Mouse (Mus musculus) midbrain, embryonic 12.5 days (tissue): ENCODE results near the gene Tmem266. TPM values are rescaled to one million over a fixed set of nuclear protein-coding genes. Genes with fewer than 3 reads are reported as not detected.
A peak's percentile ranks its signal among the peaks of the same experiment; 100 is the strongest.

Experiments
- ATAC-seq: fragments of 200-750 bp; cut with Nextera tagmentation; 2 replicates; pipeline ENCODE4 v1.8.0; 2017; ENCODE audit warnings: low read depth, moderate TSS enrichment, moderate library complexity; ENCODE audit not compliant: low FRiP score
- H3K27ac ChIP-seq: fragments of 300-500 bp; sonication (generic); replicated peaks from 2 replicates; pipeline ENCODE4 v1.5.1; 2016; ENCODE audit warnings: mild to moderate bottlenecking
- H3K27me3 ChIP-seq: fragments of 300-500 bp; sonication (generic); 2 replicates; pipeline ENCODE4 v1.6.1; 2016; ENCODE audit warnings: mild to moderate bottlenecking
- H3K36me3 ChIP-seq: fragments of 300-500 bp; sonication (generic); 2 replicates; pipeline ENCODE4 v1.6.1; 2016
- H3K4me1 ChIP-seq: fragments of 300-500 bp; sonication (generic); 2 replicates; pipeline ENCODE4 v1.6.1; 2016
- H3K4me2 ChIP-seq: fragments of 300-500 bp; sonication (generic); replicated peaks from 2 replicates; pipeline ENCODE4 v1.6.1; 2016; ENCODE audit warnings: mild to moderate bottlenecking, moderate library complexity
- H3K4me3 ChIP-seq: fragments of 300-500 bp; sonication (generic); 2 replicates; pipeline ENCODE4 v1.5.1; 2016; ENCODE audit warnings: mild to moderate bottlenecking
- H3K9ac ChIP-seq: fragments of 300-500 bp; sonication (generic); replicated peaks from 2 replicates; pipeline ENCODE4 v1.6.1; 2016; ENCODE audit warnings: mild to moderate bottlenecking, moderate library complexity
- H3K9me3 ChIP-seq: fragments of 300-500 bp; sonication (generic); 2 replicates; pipeline ENCODE4 v1.6.1; 2016; ENCODE audit warnings: mild to moderate bottlenecking
- WGBS: fragments of 180-500 bp; shearing (Covaris S2); methylation state at CpG from one replicate; pipeline ENCODE4 v1.1.7; 2016; 5-methylcytosine and 5-hydroxymethylcytosine counted together
- polyA plus RNA-seq: library from polyadenylated mRNA; unstranded; fragments of >200 nt; fragmentation: Nextera tagmentation; extraction: Ambion mirVana; gene quantifications from 2 replicates; pipeline ENCODE4 v1.2.1, GENCODE M21; 2016

Gene Tmem266
- polyA plus RNA-seq, 1 experiment from 2014 or later, result 1.1 TPM

GRCm38 (mm10) chr9:55410430-55410829 is 83.7 kb downstream of the Tmem266 start:
- Histone ChIP-seq H3K9ac (no peak overlapping the region), H3K9me3 (no peaks in the 10 kb centered on the region), H3K27me3 (no peaks in the 10 kb centered on the region), H3K4me3 (no peak overlapping the region), H3K36me3 (no peaks in the 10 kb centered on the region), H3K4me2 (no peak overlapping the region), H3K4me1 (peaks cover 8% of the 10 kb centered on the region), H3K27ac (no peak overlapping the region)
- whole genome bisulfite sequencing, result 72% methylated on average over 6 of the region's 6 CpGs
- ATAC-seq, result no peak

GRCm38 (mm10) chr9:55411154-55411553 is 84.4 kb downstream of the Tmem266 start:
- 36% methylated on average over 6 of the region's 6 CpGs for WGBS
- no peak for ATAC-seq
- H3K9me3 ChIP-seq, result no peaks in the 10 kb centered on the region
- H3K4me2 ChIP-seq, result no peak overlapping the region
- no peaks in the 10 kb centered on the region for H3K27me3 ChIP-seq
- no peaks in the 10 kb centered on the region for H3K36me3 ChIP-seq
- H3K27ac ChIP-seq, result no peak overlapping the region
- H3K9ac ChIP-seq, result no peak overlapping the region
- peaks cover 8% of the 10 kb centered on the region for H3K4me1 ChIP-seq
- H3K4me3 ChIP-seq, result no peak overlapping the region

GRCm38 (mm10) chr9:55421786-55422185 is 95.1 kb downstream of the Tmem266 start:
- Histone ChIP-seq H3K36me3 (no peaks in the 10 kb centered on the region), H3K4me3 (no peak overlapping the region), H3K4me1 (0 out of 2 replicates have a peak, but pooled peaks cover 4% of the 10 kb centered on the region), H3K27me3 (no peaks in the 10 kb centered on the region), H3K27ac (no peak overlapping the region), H3K4me2 (no peak overlapping the region), H3K9ac (no peak overlapping the region), H3K9me3 (peaks cover 9% of the 10 kb centered on the region; the same call in 1 of the 2 replicates)
- 91% methylated on average over 3 of the region's 3 CpGs for WGBS
- ATAC-seq, result no peak

GRCm38 (mm10) chr9:55423451-55424424 is 97.0 kb downstream of the Tmem266 start:
- H3K9ac ChIP-seq, result no peak overlapping the region
- 71% methylated on average over 14 of the region's 14 CpGs for WGBS
- no peaks in the 10 kb centered on the region for H3K27me3 ChIP-seq
- no peak for ATAC-seq
- H3K4me3 ChIP-seq, result no peak overlapping the region
- H3K4me2 ChIP-seq, result no peak overlapping the region
- H3K36me3 ChIP-seq, result no peaks in the 10 kb centered on the region
- H3K9me3 ChIP-seq, result peaks cover 9% of the 10 kb centered on the region; the same call in 1 of the 2 replicates
- 0 out of 2 replicates have a peak, but pooled peaks cover 4% of the 10 kb centered on the region for H3K4me1 ChIP-seq
- no peak overlapping the region for H3K27ac ChIP-seq

- peaks cover 9% of the 10 kb centered on the region; the same call in 1 of the 2 replicates for H3K9me3 ChIP-seq
- no peak for ATAC-seq
- no peak overlapping the region for H3K4me3 ChIP-seq
- H3K9ac ChIP-seq, result no peak overlapping the region
- WGBS, result 57% methylated on average over 7 of the region's 7 CpGs
- peaks cover 7% of the 10 kb centered on the region; the same call in 1 of the 2 replicates for H3K27me3 ChIP-seq
- no peaks in the 10 kb centered on the region for H3K36me3 ChIP-seq
- 0 out of 2 replicates have a peak, but pooled peaks cover 6% of the 10 kb centered on the region for H3K4me1 ChIP-seq
- no peak overlapping the region for H3K4me2 ChIP-seq
- no peak overlapping the region for H3K27ac ChIP-seq
Measured at GRCm38 (mm10) chr9:55425271-55425810, 98.6 kb downstream of the Tmem266 start.

GRCm38 (mm10) chr9:55429242-55429975 is 102.7 kb downstream of the Tmem266 start:
- ATAC-seq, result peak; percentile 68
- peaks cover 8% of the 10 kb centered on the region; the same call in 1 of the 2 replicates for H3K27me3 ChIP-seq
- no peaks in the 10 kb centered on the region for H3K36me3 ChIP-seq
- no peak overlapping the region for H3K9ac ChIP-seq
- no peak overlapping the region for H3K4me3 ChIP-seq
- 0 out of 2 replicates have a peak, but pooled peaks cover 3% of the 10 kb centered on the region for H3K4me1 ChIP-seq
- H3K27ac ChIP-seq, result no peak overlapping the region
- WGBS, result 34% methylated on average over 12 of the region's 12 CpGs
- no peaks in the 10 kb centered on the region for H3K9me3 ChIP-seq
- no peak overlapping the region for H3K4me2 ChIP-seq

GRCm38 (mm10) chr9:55430133-55430532 is 103.4 kb downstream of the Tmem266 start:
- no peak overlapping the region for H3K9ac ChIP-seq
- 29% methylated on average over 20 of the region's 20 CpGs for WGBS
- 0 out of 2 replicates have a peak, but pooled peaks cover 3% of the 10 kb centered on the region for H3K4me1 ChIP-seq
- ATAC-seq, result no peak
- H3K27me3 ChIP-seq, result peaks cover 8% of the 10 kb centered on the region; the same call in 1 of the 2 replicates
- H3K4me2 ChIP-seq, result no peak overlapping the region
- H3K27ac ChIP-seq, result no peak overlapping the region
- no peaks in the 10 kb centered on the region for H3K36me3 ChIP-seq
- H3K9me3 ChIP-seq, result no peaks in the 10 kb centered on the region
- no peak overlapping the region for H3K4me3 ChIP-seq

- no peak overlapping the region for H3K4me2 ChIP-seq
- H3K4me3 ChIP-seq, result no peak overlapping the region
- WGBS, result 75% methylated on average over 14 of the region's 14 CpGs
- ATAC-seq, result no peak
- peaks cover 8% of the 10 kb centered on the region; the same call in 1 of the 2 replicates for H3K27me3 ChIP-seq
- no peaks in the 10 kb centered on the region for H3K36me3 ChIP-seq
- H3K9ac ChIP-seq, result no peak overlapping the region
- 0 out of 2 replicates have a peak, but pooled peaks cover 3% of the 10 kb centered on the region for H3K4me1 ChIP-seq
- no peak overlapping the region for H3K27ac ChIP-seq
- no peaks in the 10 kb centered on the region for H3K9me3 ChIP-seq
Measured at GRCm38 (mm10) chr9:55432306-55433289, 105.9 kb downstream of the Tmem266 start.

- H3K36me3 ChIP-seq, result no peaks in the 10 kb centered on the region
- no peak for ATAC-seq
- 82% methylated on average over 5 of the region's 5 CpGs for WGBS
- H3K27ac ChIP-seq, result no peak overlapping the region
- H3K4me1 ChIP-seq, result 0 out of 2 replicates have a peak, but pooled peaks cover 3% of the 10 kb centered on the region
- peaks cover 8% of the 10 kb centered on the region; the same call in 1 of the 2 replicates for H3K27me3 ChIP-seq
- no peak overlapping the region for H3K4me2 ChIP-seq
- H3K9ac ChIP-seq, result no peak overlapping the region
- H3K4me3 ChIP-seq, result no peak overlapping the region
- no peaks in the 10 kb centered on the region for H3K9me3 ChIP-seq
Measured at GRCm38 (mm10) chr9:55433875-55434274, 107.2 kb downstream of the Tmem266 start.

- Histone ChIP-seq H3K9me3 (no peaks in the 10 kb centered on the region), H3K27ac (no peak overlapping the region)
- ATAC-seq, result no peak
Measured at GRCm38 (mm10) chr9:55438433-55438832, 111.7 kb downstream of the Tmem266 start.

More at GRCm38 (mm10) chr9:55438433-55438832, 111.7 kb downstream of the Tmem266 start:
- H3K36me3 ChIP-seq, result no peaks in the 10 kb centered on the region
- no peak overlapping the region for H3K9ac ChIP-seq
- no peak overlapping the region for H3K4me2 ChIP-seq
- WGBS, result 77% methylated on average over 3 of the region's 3 CpGs
- no peak overlapping the region for H3K4me3 ChIP-seq
- H3K4me1 ChIP-seq, result no peaks in the 10 kb centered on the region
- no peaks in the 10 kb centered on the region for H3K27me3 ChIP-seq
